Mouse (Mus musculus) kidney, adult 18-20 months (tissue): ENCODE measurements at regions not wholly inside any gene's neighbourhood (a gene's known extent, or its start where the extent isn't known, plus 50 kb on each side); places are given as distances from the start of the nearest gene placed in this dataset.

Experiments
- DNase-seq: peaks from one replicate; pipeline ENCODE4 v3.0.0; 2021

DNA sequence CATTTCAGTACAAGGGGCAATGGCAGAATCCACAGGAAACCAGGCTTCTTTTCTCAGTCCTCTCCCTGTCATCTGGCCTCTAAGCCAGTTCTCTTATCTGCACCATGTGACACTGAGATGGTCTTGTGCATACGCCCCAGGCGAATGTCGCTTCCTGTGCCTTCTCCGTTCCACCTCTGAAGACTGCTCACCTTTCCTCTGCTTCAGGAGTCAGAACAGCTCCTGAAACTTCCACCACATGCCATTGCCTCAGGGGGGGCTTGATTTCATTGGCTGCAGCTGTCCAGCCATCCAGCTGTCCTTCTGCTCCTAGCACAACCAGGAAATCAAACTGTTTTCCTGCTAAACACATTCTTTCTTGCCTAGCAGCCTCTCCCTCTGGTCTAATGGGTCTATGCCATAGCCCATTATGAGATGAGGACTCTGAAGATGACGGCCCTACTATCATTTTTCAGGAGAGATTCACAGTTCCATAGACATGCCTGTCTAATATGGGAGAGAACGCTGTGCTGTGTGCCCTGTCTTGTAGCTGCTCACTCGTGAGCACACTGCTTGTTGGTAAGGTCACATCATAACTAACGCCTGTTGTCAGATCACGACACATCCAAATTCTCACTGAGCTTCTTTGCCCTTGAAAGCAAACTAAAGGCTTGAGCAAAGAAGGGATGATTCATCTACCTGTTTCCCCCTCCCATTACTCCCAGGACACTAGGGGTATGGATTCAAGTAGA is 129.9 kb upstream of the Fmo9 start:
- no peak for DNase-seq

- DNase-seq = no peak
Observed at GRCm38 (mm10) chr1:166812072-166812461, 130.4 kb upstream of the Fmo9 start.

GRCm38 (mm10) chr1:166812920-166813439 is 131.3 kb upstream of the Fmo9 start:
- no peak for DNase-seq

DNA sequence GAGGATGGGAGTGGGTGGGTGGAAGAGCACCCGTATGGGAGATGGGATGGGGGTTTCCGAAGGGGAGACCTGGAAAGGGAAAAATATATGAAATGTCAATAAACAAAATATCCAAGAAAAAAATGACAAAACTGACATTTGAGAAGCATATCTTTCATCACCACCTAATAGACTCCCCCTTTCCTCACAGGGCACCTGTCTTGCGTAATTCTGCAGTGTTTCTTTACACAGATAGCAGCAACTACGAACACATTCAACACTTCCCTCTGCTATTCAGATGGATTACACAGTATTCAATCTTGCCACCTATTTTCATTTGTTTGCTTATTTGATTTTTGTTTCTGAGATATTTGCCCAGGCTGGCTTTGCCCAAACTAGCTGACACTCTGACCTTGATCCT is 136.3 kb upstream of the Fmo9 start:
- DNase-seq = no peak

- no peak for DNase-seq
Observed at GRCm38 (mm10) chr1:166818682-166819081, 137.0 kb upstream of the Fmo9 start.

- no peak for DNase-seq
Observed at GRCm38 (mm10) chr1:166819420-166819819, 137.8 kb upstream of the Fmo9 start.

- DNase-seq = no peak
Observed at GRCm38 (mm10) chr1:166820050-166820449, 138.4 kb upstream of the Fmo9 start.

GRCm38 (mm10) chr1:166821146-166821545 is 139.5 kb upstream of the Fmo9 start:
- no peak for DNase-seq

GRCm38 (mm10) chr1:166837299-166837698 is 155.7 kb upstream of the Fmo9 start:
- no peak for DNase-seq

DNA sequence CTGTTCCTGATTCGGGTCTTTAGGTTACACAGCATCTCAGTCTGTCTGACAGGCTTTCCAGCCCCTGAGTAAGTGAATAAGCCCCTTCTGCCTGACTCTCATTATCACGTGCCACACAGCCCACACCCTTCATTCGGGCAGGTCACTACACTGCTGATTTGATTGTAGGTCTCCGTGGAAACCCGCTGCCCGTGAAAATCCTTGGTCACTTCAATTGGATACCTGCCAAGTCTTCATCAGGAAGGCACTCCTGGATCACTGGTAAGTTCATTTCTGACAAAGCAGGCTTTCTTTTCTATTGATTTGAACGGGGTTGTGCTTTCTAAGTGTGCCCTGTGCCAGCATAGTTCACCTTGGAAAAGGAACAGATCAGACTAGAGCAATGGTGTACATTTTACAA is 158.2 kb upstream of the Fmo9 start:
- no peak for DNase-seq

DNA sequence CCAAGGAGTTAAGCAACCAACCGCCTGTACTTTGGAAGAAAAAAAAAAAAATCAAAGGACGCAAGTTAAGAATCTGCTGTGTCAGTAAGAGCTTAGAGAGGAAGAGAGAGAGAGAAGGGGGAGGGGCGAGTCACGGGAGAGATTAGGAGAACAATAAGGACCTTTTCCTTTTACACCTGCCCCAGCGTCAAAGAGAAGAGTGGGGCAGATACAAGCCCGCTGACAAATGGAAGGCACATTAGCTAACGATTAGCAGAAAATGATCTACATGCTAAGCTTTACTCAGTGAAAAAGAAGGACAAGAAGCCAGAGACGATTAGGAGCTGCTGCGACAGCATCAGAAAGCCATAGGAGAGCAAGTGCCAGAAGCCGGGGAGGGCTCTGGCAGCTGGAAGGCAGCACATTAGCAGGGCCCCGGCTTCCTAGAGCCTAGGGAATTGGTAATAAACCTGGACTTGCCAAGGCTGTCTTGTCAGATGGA is 157.8 kb upstream of the Fam78b start:
- peak; percentile 24 for DNase-seq

GRCm38 (mm10) chr1:166846566-166846965 is 154.7 kb upstream of the Fam78b start:
- no peak for DNase-seq

DNA sequence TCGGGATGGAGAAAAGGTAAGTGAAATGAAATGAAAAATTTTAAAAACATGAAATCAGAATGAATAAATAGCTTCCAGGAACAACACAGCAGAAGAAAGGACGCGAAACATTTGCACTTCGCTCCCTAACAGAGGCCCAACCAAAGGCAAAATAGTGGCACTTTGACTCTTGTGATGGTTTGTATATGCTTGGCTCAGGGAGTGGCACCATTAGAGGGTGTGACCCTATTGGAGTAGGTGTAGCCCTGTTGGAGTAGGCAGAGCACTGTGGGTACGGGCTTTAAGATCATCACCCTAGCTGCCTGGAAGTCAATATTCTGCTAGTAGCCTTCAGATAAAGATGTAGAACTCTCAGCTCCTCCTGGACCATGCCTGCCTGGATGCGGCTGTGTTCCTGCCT is 154.0 kb upstream of the Fam78b start:
- DNase-seq = no peak

- DNase-seq = no peak
Observed at GRCm38 (mm10) chr1:166848015-166848535, 153.1 kb upstream of the Fam78b start.

GRCm38 (mm10) chr1:166855988-166856387 is 145.2 kb upstream of the Fam78b start:
- no peak for DNase-seq

GRCm38 (mm10) chr1:166866256-166866655 is 135.0 kb upstream of the Fam78b start:
- DNase-seq = no peak

DNA sequence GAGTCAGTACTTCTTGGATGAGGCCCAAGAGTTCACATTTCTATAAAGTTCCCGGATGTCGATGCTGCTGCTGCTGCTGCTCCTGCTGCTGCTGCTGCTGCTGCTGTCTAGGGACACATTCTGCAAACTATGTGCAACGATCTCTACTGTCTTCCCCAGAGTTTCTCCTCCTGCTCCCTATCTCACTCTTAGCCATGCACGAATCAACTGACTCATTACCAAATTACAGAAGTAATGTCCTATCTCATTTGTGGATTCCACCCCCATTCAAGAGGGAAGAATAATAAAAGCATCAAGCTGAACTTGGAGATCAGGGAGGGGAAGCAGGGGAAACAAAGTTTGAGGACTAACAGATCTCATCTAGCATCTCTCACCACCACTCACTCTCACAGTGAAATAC is 130.0 kb upstream of the Fam78b start:
- DNase-seq = no peak

DNA sequence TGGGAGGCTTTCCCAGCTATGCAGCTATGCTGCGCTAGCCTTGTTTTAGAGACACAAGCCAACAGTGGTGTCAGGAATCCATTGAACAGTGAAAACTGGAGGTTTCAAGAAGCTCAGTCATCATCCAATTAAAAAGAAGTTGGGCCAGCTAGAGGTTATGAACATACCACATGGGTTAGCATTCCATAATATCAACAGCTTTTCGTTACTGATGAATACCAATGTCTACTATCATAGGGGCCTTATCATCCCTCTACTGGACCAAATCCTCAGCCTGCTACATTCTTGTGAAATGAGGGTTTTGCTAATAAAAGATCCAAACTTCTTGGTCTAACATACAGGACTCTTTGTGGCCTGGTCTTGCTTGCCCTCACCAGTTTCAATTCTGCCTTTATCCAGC is 124.8 kb upstream of the Fam78b start:
- no peak for DNase-seq

DNA sequence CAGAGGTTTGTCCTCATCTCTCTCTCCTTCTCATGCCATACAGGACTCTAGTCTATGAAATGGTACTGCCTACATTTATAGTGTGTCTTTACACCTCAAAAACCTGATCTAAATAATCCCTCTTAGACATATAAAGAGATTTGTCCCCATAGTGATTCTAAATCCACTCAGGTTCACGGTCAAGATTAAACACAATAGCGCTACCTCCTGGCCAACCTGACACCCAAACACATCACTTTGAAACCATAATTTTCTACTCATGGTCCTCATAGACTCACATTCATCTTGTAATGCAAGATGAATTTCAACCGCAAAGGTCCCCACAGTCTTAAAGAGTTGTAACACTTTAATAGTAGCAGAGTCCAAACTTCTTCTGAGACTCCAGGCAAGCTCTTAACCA is 118.0 kb upstream of the Fam78b start:
- DNase-seq = no peak

DNA sequence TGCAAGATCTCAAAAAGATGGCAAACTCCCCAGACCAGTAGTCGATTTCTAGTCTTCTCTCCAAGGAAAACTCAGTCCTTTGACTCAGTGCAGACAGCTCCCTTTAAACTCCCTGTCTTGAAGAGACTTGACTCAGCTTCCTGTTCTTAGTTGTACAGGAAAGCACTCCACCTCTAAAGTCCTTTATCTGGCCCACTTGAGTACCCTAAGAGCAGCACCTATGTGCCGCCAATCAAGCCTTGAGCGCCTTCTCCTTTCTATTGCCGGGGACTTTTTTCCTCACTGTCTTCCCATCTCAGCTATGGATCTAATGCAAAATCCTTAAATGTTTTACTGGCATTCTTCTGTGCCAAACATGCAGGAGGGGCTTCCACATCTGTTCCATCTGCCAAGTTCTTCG is 105.3 kb upstream of the Fam78b start:
- no peak for DNase-seq

DNA sequence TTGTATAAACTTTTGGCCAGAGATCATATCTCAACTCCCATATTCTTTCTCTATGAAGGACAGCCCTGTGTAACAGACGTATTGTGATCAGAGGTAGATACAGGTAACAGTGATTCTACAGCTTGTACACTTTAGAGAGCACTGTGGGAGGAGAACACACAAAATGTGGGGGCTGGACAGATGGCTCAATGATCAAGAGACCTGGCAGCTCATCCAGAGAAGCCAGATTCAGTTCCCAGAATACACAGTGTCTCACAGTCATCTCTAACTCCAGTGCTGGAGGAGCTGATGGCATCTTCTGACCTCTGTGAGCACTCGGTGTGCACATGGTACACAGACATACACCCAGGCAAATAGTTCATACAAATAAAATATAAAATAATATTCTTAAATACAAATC is 102.5 kb upstream of the Fam78b start:
- no peak for DNase-seq

- no peak for DNase-seq
Observed at GRCm38 (mm10) chr1:166899238-166899637, 102.0 kb upstream of the Fam78b start.

DNA sequence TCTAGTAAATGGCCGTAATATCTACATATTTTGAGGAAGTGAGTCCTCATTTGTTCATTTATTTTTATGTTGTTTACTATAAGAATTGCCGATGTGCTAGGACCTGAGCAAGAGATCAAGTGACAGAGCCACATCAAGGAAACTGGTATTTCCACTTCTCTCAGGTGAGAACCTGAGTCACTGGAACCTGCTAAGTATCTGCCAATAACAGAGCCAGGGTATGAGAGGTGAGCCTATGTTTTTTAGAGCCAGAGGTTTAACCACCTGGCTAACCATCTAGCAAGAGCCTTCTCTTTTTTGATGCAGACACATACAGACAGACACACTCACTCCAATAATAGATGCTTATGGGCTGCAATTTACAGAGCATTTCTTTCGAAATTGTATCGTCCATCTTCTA is 101.2 kb upstream of the Fam78b start:
- DNase-seq = no peak

- DNase-seq = no peak
Observed at GRCm38 (mm10) chr1:166900441-166901161, 100.6 kb upstream of the Fam78b start.
